Mouse (Mus musculus) heart, adult 2 months (tissue): Measurements from ENCODE around the gene Baz2a. TPM values are rescaled to one million over a fixed set of nuclear protein-coding genes. Genes with fewer than 3 reads are reported as not detected.
A peak's percentile ranks its signal among the peaks of the same experiment; 100 is the strongest.
"Not testable (repeated sequence)": the region's sequence is repeated elsewhere in the genome, so short reads cannot be mapped to it uniquely, and the experiment has no call there.

Source experiments
- DNase-seq, 2 experiments: peaks; one replicate each; pipeline ENCODE4 v3.0.0; 2021
- H3K27ac ChIP-seq: fragments of 200-600 bp; 2 replicates; pipeline ENCODE4 v1.8.1; 2022
- H3K27me3 ChIP-seq: fragments of 200-500 bp; 2 replicates; pipeline ENCODE4 v1.6.1; 2012; ENCODE audit warnings: mild to moderate bottlenecking, low read length, inconsistent platforms, mixed read lengths; ENCODE audit not compliant: control insufficient read depth, insufficient read depth
- H3K36me3 ChIP-seq: fragments of 200-500 bp; 2 replicates; pipeline ENCODE4 v1.6.1; 2012; ENCODE audit warnings: low read length, inconsistent platforms; ENCODE audit not compliant: control insufficient read depth, insufficient read depth
- H3K4me1 ChIP-seq: fragments of 200-500 bp; 2 replicates; pipeline ENCODE4 v1.6.1; 2011; ENCODE audit warnings: low read length; ENCODE audit not compliant: control insufficient read depth, insufficient read depth
- H3K4me3 ChIP-seq: fragments of 200-600 bp; 2 replicates; pipeline ENCODE4 v1.8.1; 2022
- H3K79me2 ChIP-seq: fragments of 200-500 bp; replicated peaks from 2 replicates; pipeline ENCODE4 v1.6.1; 2012; ENCODE audit warnings: mild to moderate bottlenecking, inconsistent platforms, low read length, moderate library complexity, mixed read lengths; ENCODE audit not compliant: control insufficient read depth, insufficient read depth
- H3K9ac ChIP-seq: fragments of 200-500 bp; 2 replicates; pipeline ENCODE4 v1.6.1; 2012; ENCODE audit warnings: low read depth, mild to moderate bottlenecking, control low read depth, inconsistent platforms, low read length, mixed read lengths
- CTCF ChIP-seq: fragments of 200-600 bp; IDR thresholded peaks from 2 replicates; pipeline ENCODE4 v1.8.1; 2022; ENCODE audit warnings: antibody characterized with exemption, mild to moderate bottlenecking, moderate library complexity
- EP300 ChIP-seq: fragments of 200-500 bp; IDR thresholded peaks from 2 replicates; pipeline ENCODE4 v1.6.1; 2011; ENCODE audit warnings: low read depth, low read length, control low read depth; ENCODE audit not compliant: insufficient read depth
- POLR2A ChIP-seq: fragments of 200-500 bp; IDR thresholded peaks from 2 replicates; pipeline ENCODE4 v1.6.1; 2011; ENCODE audit warnings: mild to moderate bottlenecking, low read depth, low read length, control low read depth; ENCODE audit not compliant: insufficient read depth
- WGBS: fragments of 180-500 bp; shearing (Covaris S2); methylation state at CpG from one replicate; pipeline ENCODE4 v1.1.7; 2018; 5-methylcytosine and 5-hydroxymethylcytosine counted together
- intact Hi-C: fragments of 180-260 bp; cut with DNase I; formaldehyde crosslinking; loops from one replicate; pipeline ENCODE4 v1.15.1; 2025
- polyA plus RNA-seq: library from polyadenylated mRNA; depleted of rRNA; stranded (reverse); fragments of >200 nt; gene quantifications from 2 replicates; pipeline ENCODE4 v1.2.3, GENCODE M21; 2012
- total RNA-seq, 2 experiments: library from RNA; stranded (reverse); gene quantifications; 2 replicates each; pipeline ENCODE4 v1.2.3; 2021

The Baz2a gene
- total and polyA plus RNA-seq, 3 experiments, result 15.5 to 22.4 (median 18.4) TPM

DNA sequence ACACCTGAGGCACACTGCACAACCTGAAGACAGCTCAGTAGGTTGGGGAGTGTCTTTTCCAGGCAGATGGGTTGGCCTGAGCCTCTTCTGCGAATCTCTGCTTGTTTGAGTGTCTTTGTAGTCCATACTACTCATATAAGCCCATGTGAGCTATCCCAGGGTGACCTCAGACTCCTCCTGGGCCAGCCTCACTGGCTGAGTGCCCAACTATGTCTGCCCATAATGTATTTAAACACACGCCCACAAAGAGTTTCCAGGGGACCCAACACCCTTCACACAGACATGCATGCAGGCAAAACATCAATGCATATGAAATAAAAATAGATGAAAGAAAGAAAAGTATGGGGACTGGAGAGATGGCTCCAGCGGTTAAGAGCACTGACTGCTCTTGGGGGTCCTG, 62.6 kb downstream of the Baz2a start:
- Histone ChIP-seq H3K9ac (no peak overlapping the region), H3K4me3 (no peak overlapping the region), H3K36me3 (peaks cover 10% of the 10 kb centered on the region), H3K27me3 (no peaks in the 10 kb centered on the region), H3K4me1 (peaks cover 6% of the 10 kb centered on the region), H3K27ac (no peak overlapping the region), H3K79me2 (peaks cover 4% of the 10 kb centered on the region; the same call in 1 of the 2 replicates)
- 48% methylated on average over 3 of the region's 3 CpGs for WGBS
- intact Hi-C loops, result loop anchor here (2.0 kb wide), 1 partner anchor 15 kb away; no protein-coding TSS in a partner anchor
- TF ChIP-seq CTCF (no peak), POLR2A (no peak), EP300 (no peak)
- no peak for DNase-seq

DNA sequence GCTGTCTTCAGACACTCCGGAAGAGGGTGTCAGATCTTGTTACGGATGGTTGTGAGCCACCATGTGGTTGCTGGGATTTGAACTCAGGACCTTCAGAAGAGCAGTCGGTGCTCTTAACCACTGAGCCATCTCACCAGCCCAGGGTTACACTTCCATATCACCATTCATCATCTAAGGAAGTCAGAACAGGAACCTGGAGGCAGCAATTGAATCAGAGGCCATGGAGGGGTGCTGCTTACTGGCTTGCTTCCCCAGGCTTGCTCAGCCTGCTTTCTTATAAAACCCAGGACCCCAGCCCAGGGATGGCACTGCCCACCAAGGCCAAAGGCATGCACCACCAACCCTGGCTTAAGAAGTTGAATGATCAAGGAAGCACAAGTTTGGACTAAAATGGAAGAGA, 74.3 kb downstream of the Baz2a start:
- H3K9ac ChIP-seq, H3K4me3 ChIP-seq, intact Hi-C loops, H3K27ac ChIP-seq, DNase-seq, H3K27me3 ChIP-seq, H3K36me3 ChIP-seq, H3K4me1 ChIP-seq: not testable (repeated sequence)
- 68% methylated on average over 3 of the region's 3 CpGs for WGBS
- H3K79me2 ChIP-seq, result peaks cover 17% of the 10 kb centered on the region

DNA sequence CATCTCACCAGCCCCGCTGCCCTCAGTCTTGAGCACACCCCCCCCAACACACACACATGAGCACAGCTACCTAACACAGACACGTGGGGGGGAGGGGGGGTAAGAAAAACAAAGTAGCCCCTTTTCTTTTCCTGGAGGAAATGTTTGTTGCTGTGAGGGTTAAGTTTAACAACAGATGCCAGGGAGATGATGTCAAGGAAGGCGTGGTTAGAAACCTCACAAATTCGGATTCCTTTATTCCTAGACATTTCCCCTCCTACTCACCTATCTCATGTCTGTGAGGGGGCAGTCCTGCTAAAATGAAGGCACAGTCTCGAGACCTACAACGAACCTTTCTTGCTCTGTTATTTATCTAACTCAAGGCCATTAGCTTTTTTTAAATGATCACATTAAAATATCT, 75.7 kb downstream of the Baz2a start:
- peaks cover 13% of the 10 kb centered on the region for H3K79me2 ChIP-seq
- peaks cover 9% of the 10 kb centered on the region for H3K4me1 ChIP-seq
- no peak overlapping the region for H3K27ac ChIP-seq
- DNase-seq, result no peak
- TF ChIP-seq POLR2A (no peak), CTCF (no peak), EP300 (no peak)
- H3K27me3 ChIP-seq, result no peaks in the 10 kb centered on the region
- H3K9ac ChIP-seq, result no peak overlapping the region
- intact Hi-C loops, result no loop called here
- H3K4me3 ChIP-seq, result no peak overlapping the region
- H3K36me3 ChIP-seq, result no peaks in the 10 kb centered on the region; the same call in 1 of the 2 replicates
- WGBS, result 27% methylated on average over 6 of the region's 6 CpGs

DNA sequence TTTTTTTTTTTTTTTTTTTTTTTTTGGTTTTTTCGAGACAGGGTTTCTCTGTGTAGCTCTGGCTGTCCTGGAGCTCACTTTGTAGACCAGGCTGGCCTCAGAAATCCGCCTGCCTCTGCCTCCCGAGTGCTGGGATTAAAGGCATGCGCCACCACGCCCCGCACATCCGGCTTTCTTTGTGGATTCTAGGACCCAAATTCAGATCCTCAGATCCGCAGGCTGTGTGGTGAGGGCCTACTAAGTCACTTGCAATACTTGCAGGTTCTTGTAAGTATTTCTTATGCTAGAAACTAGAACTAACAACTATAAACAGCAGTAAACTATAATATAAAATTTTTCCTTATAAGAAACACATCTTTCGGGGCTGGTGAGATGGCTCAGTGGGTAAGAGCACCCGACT, 80.0 kb downstream of the Baz2a start:
- H3K4me3 ChIP-seq, H3K27ac ChIP-seq, intact Hi-C loops, H3K9ac ChIP-seq, DNase-seq, H3K79me2 ChIP-seq, H3K4me1 ChIP-seq, H3K27me3 ChIP-seq: not testable (repeated sequence)
- WGBS, result 96% methylated on average over 9 of the region's 10 CpGs
- peaks cover 15% of the 10 kb centered on the region for H3K36me3 ChIP-seq

DNA sequence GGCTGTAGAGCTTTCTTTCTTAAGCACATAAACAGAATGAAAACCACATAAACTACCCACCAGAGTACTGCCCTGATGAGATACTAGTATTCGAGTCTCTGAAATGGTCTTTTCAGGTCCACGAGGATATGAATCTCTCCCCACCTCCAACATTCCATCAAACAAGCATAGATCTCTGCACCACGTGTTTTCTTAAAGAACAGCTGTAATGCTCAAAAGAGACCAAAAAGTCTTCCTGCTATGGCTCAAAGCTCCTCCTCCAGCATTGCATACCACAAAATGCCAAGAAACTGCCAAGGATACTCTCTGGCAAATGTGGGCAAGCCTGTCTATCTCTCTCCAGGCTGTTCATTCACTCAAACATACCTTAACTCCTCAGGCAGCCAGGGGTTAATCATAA, 83.9 kb downstream of the Baz2a start:
- no peaks in the 10 kb centered on the region for H3K27me3 ChIP-seq
- H3K4me3 ChIP-seq, result peak overlapping the region; percentile 52
- WGBS, result 3% methylated on average over 3 of the region's 3 CpGs
- TF ChIP-seq POLR2A (no peak), EP300 (no peak), CTCF (no peak)
- H3K9ac ChIP-seq, result peak overlapping the region; percentile 74
- peak overlapping the region; percentile 93 for H3K27ac ChIP-seq
- H3K4me1 ChIP-seq, result peaks cover 7% of the 10 kb centered on the region
- no peak for DNase-seq
- H3K36me3 ChIP-seq, result peaks cover 17% of the 10 kb centered on the region
- intact Hi-C loops, result no loop called here
- H3K79me2 ChIP-seq, result peaks cover 3% of the 10 kb centered on the region; the same call in 1 of the 2 replicates

DNA sequence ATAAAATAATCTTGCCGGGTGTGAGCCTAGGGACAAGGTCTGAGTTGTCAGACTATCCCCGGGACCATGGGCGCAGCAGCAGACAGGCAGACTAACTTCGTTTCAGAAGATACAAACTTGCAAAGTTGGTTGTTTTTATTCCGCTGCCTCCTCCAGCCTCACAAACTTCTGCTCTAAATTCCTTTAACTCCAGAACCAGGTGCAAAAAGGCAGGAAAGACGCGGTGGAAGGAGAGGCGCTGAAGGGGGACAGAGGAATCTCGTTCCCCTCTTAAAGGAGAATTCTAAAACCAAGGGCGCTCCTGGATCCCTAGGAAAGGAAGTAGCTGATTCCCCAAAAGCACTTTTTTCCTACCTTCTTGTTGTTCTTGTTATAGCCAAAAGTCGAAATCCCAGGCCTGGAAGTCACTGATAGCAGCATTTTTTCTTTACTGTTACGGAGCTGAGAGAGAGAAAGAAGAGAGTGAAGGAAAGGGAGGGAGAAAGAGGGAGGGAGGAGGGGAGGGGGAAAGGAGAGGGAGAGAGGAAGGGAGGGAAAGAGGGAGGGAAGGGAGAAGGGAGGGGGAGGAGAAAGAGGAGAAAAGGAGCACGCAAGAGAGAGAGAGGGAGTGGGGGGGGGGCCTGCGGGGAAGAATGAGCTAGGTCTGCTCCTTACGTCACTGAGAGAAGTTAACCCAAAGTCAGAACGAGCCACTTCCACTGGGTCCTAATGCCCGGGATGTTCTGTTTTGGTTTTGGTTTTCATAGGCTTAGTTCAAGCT, 84.8 kb downstream of the Baz2a start:
- Histone ChIP-seq H3K4me1 (peaks cover 8% of the 10 kb centered on the region), H3K9ac (peak overlapping the region; percentile 74), H3K79me2 (peaks cover 3% of the 10 kb centered on the region; the same call in 1 of the 2 replicates), H3K27ac (peak overlapping the region; percentile 93), H3K27me3 (no peaks in the 10 kb centered on the region), H3K36me3 (peaks cover 17% of the 10 kb centered on the region), H3K4me3 (peak overlapping the region; percentile 52)
- TF ChIP-seq POLR2A (0 out of 2 replicates have a peak, but pooled peaks have one; percentile 22), CTCF (no peak), EP300 (peak; percentile 54; the same call in 1 of the 2 replicates)
- intact Hi-C loops, result loop anchor here (1.0 kb wide), 1 partner anchor 80 kb away; no protein-coding TSS in a partner anchor
- DNase-seq, result peak; percentile 72 to 78
- 1% methylated on average over 17 of the region's 17 CpGs for WGBS
